Mouse (Mus musculus): ENCODE measurements around the gene Akain1.

DNA sequence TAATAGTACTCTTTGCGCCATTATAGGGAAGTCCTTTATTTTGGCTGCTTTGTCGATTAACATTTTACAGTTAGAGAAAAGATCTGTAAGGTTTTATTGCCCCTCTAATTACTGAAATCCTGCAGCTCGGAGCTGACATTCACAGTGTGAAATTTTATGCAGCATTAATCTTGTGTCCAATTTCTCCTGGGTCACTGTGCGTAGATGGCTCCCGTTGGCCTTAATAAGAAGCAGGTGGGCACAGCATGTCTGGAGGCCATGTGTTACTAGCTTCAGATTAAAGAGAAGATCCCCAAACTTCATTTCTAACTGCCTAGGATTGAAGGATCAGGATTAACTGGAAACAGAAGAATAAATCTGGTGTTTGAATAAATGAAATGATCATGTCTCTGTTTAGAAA is 92.3 kb downstream of the Akain1 start:
- no peak for TF ChIP-seq POLR2A (IDR thresholded peaks at IDR 0.05; ENCODE audit: low read depth, low read length)
- TF ChIP-seq CTCF (IDR thresholded peaks at IDR 0.05; ENCODE audit: extremely low read depth, insufficient read length, insufficient replicate concordance, low read depth, low read length), result no peak
